Mouse (Mus musculus) heart, postnatal 0 days (tissue): ENCODE measurements around the gene Ehd1. TPM values are rescaled to one million over a fixed set of nuclear protein-coding genes. Genes with fewer than 3 reads are reported as not detected.

Experiments
- ATAC-seq: fragments of 200-750 bp; cut with Nextera tagmentation; 2 replicates; pipeline ENCODE4 v1.8.0; 2017; ENCODE audit warnings: low read depth, moderate number of reproducible peaks, moderate library complexity; ENCODE audit not compliant: insufficient read depth
- DNase-seq: peaks from one replicate; pipeline ENCODE4 v3.0.0-alpha.2; 2016; ENCODE audit warnings: low spot score
- H3K27ac ChIP-seq: fragments of 300-500 bp; sonication (generic); 2 replicates; pipeline ENCODE4 v1.5.1; 2014; ENCODE audit warnings: low read depth, mild to moderate bottlenecking
- H3K27me3 ChIP-seq: fragments of 300-500 bp; sonication (generic); 2 replicates; pipeline ENCODE4 v1.6.1; 2014; ENCODE audit warnings: low read length, mixed read lengths; ENCODE audit not compliant: control insufficient read depth, insufficient read depth
- H3K36me3 ChIP-seq: fragments of 300-500 bp; sonication (generic); replicated peaks from 2 replicates; pipeline ENCODE4 v1.6.1; 2014; ENCODE audit warnings: low read length, mixed read lengths; ENCODE audit not compliant: control insufficient read depth, insufficient read depth
- H3K4me1 ChIP-seq: fragments of 300-500 bp; sonication (generic); 2 replicates; pipeline ENCODE4 v1.6.1; 2014; ENCODE audit warnings: antibody characterized with exemption; ENCODE audit not compliant: control insufficient read depth, insufficient read depth
- H3K4me2 ChIP-seq: fragments of 300-500 bp; sonication (generic); 2 replicates; pipeline ENCODE4 v1.6.1; 2014; ENCODE audit warnings: low read depth, mild to moderate bottlenecking, low read length, moderate library complexity
- H3K4me3 ChIP-seq: fragments of 300-500 bp; sonication (generic); 2 replicates; pipeline ENCODE4 v1.5.1; 2014; ENCODE audit warnings: low read depth, low read length
- H3K9ac ChIP-seq: fragments of 300-500 bp; sonication (generic); replicated peaks from 2 replicates; pipeline ENCODE4 v1.6.1; 2014; ENCODE audit warnings: low read depth, low read length, mixed read lengths
- H3K9me3 ChIP-seq: fragments of 300-500 bp; sonication (generic); replicated peaks from 2 replicates; pipeline ENCODE4 v1.6.1; 2016; ENCODE audit warnings: low read length; ENCODE audit not compliant: control insufficient read depth
- CTCF ChIP-seq: IDR thresholded peaks from 2 replicates; pipeline ENCODE4 v1.5.1; 2016; ENCODE audit warnings: antibody characterized with exemption, control low read depth, low read depth
- EP300 ChIP-seq: IDR thresholded peaks from 2 replicates; pipeline ENCODE4 v1.6.1; 2016; ENCODE audit warnings: antibody characterized with exemption, low read depth
- WGBS: fragments of 180-500 bp; shearing (Covaris S2); extraction: QIAGEN DNeasy Blood & Tissue Kit; methylation state at CpG from one replicate; pipeline ENCODE4 v1.1.7; 2014; 5-methylcytosine and 5-hydroxymethylcytosine counted together
- polyA plus RNA-seq: library from polyadenylated mRNA; unstranded; fragments of >200 nt; fragmentation: Nextera tagmentation; extraction: Ambion mirVana; gene quantifications from 2 replicates; pipeline ENCODE4 v1.2.1, GENCODE M21; 2015
- total RNA-seq: library from RNA; depleted of rRNA; stranded (reverse); fragments of >200 nt; gene quantifications from 2 replicates; pipeline ENCODE4 v1.2.3, GENCODE M21; 2014; ENCODE audit warnings: low replicate concordance

Gene Ehd1
- total and polyA plus RNA-seq, 2 experiments from 2014 or later: 60.3 to 127 TPM

DNA sequence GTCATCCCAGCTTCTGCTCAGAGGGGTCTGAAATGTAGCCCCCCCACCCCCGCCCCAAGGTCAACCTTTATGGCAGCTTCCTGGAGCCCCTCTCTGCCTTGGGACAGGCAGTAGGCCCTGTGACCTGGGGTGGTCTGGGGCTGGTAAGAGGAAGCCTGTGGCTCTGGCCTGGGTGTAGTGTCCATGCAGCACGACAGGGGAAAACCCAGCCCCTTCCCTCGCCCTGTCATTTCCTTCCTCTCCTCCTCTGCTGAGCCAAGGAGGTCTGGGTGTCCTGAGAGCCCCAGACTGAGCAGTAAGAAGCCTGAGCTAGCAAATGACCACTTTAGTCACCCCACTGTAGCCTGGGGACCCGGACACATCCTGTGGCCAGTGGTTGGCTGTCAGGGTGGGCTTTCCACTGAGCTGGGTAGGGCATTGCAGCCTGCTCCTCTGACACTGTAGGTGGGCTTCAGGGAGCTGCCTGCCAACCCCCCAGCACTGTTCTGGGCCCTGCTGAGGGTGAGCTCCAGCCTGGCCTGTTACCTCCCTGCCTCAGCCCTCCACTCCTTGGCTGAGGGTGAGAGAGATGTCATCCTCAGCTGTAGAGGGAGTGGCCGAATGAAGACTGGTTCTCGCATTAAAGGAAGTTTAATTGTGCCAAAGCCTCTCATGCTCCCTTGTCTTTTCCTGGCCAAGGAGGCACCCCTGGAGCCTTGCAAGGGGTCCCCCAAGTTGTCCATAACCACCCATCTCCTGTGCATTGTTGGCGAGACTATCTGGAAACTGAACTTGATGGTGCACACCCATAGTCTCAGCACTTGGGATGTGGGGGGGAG lies 23.1 kb downstream of the Ehd1 start:
- Histone ChIP-seq H3K9me3 (no peaks in the 10 kb centered on the region), H3K4me1 (peaks cover 11% of the 10 kb centered on the region; the same call in 1 of the 2 replicates), H3K36me3 (peaks cover 54% of the 10 kb centered on the region), H3K4me2 (no peak overlapping the region), H3K4me3 (no peak overlapping the region), H3K27me3 (no peaks in the 10 kb centered on the region), H3K27ac (peak overlapping the region; percentile 87), H3K9ac (no peak overlapping the region)
- 72% methylated on average over 7 of the region's 7 CpGs for WGBS
- no peak for DNase-seq
- ATAC-seq: peak; percentile 39; the same call in 1 of the 2 replicates
- TF ChIP-seq CTCF: no peak

DNA sequence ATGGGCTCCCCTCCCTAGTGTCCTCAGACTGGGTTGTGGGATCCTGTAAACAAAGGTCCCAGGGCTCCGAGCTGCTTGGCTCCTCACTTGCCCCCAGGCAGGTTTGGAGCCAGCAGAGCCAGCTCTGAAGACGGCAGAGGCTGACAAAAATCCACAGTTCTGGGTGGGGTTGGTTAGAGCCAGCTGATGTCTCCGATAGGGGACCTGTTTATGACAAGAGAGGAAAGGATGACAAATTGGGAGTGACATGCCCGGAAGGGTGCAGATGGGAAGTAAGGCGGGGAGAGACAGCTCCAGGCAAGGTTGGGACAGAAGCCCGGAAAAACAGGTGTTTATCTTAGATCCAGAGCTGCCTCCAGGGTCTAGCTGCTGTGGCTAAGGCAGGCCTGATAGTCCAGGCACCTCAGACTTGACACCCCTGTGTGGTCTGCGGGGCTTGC lies 23.9 kb downstream of the Ehd1 start:
- DNase-seq (peak; percentile 47), ATAC-seq (no peak)
- peaks cover 46% of the 10 kb centered on the region for H3K36me3 ChIP-seq
- H3K4me1 ChIP-seq: peaks cover 11% of the 10 kb centered on the region; the same call in 1 of the 2 replicates
- H3K27me3 ChIP-seq: no peaks in the 10 kb centered on the region
- no peak overlapping the region for H3K4me2 ChIP-seq
- 46% methylated on average over 7 of the region's 7 CpGs for WGBS
- H3K9ac ChIP-seq: no peak overlapping the region
- peak overlapping the region; percentile 87 for H3K27ac ChIP-seq
- H3K9me3 ChIP-seq: no peaks in the 10 kb centered on the region
- no peak overlapping the region for H3K4me3 ChIP-seq
- TF ChIP-seq EP300 (peak; percentile 56; the same call in 1 of the 2 replicates), CTCF (no peak)

DNA sequence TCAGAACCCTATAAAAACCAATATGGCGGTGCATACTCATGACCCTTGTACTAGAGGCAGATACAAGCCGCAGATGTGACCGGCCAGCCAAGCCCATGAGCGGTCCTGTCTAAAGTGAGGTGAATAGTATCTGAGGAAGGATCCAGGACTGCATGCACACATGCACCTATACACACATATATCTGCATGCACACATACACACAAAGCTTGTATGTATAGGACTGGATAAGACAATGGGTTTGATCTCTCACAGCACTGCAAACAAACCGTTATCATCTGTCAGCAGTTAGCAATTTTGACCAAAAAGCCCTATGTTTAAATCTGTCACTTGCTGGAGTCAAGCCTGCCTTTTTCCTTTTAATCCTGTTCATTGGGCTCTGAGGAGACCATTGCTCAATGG lies 25.6 kb downstream of the Ehd1 start:
- no peaks in the 10 kb centered on the region for H3K27me3 ChIP-seq
- H3K9me3 ChIP-seq: no peaks in the 10 kb centered on the region

DNA sequence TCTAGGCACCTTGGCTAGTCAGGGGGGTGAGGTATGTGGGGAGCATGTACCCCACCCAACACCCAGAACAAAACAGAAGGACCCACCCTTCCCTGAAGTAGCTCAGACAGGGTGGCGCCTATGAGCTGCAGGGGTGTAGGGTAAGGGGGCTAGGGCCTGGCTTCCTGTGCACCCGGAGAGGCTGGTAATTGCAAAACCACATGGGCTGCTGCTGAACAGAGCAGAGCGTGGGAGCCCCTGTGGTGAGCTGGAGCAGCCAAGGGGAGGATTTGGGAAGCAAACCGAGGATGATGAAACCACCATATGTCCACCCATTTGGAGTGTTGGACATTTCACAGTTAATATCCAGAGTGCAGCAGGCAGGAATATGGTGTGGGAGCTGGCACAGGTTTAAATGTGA lies 26.0 kb downstream of the Ehd1 start:
- Histone ChIP-seq H3K4me2 (no peak overlapping the region), H3K9ac (no peak overlapping the region), H3K4me3 (no peak overlapping the region), H3K27ac (peak overlapping the region; percentile 58), H3K9me3 (no peaks in the 10 kb centered on the region), H3K36me3 (peaks cover 25% of the 10 kb centered on the region), H3K27me3 (no peaks in the 10 kb centered on the region), H3K4me1 (peaks cover 11% of the 10 kb centered on the region; the same call in 1 of the 2 replicates)
- WGBS: 36% methylated on average over 4 of the region's 4 CpGs
- ATAC-seq (no peak), DNase-seq (peak; percentile 41)
- TF ChIP-seq CTCF (no peak), EP300 (peak; percentile 82)

More for the DNA sequence above, 25.6 kb downstream of the Ehd1 start:
- Histone ChIP-seq H3K36me3 (peaks cover 30% of the 10 kb centered on the region), H3K9ac (no peak overlapping the region), H3K4me3 (no peak overlapping the region), H3K4me1 (peaks cover 11% of the 10 kb centered on the region; the same call in 1 of the 2 replicates), H3K4me2 (no peak overlapping the region), H3K27ac (peak overlapping the region; percentile 58)
- WGBS: 85% methylated on average over 5 of the region's 5 CpGs
- DNase-seq (no peak), ATAC-seq (no peak)
- TF ChIP-seq EP300: no peak
- no peak for TF ChIP-seq CTCF

DNA sequence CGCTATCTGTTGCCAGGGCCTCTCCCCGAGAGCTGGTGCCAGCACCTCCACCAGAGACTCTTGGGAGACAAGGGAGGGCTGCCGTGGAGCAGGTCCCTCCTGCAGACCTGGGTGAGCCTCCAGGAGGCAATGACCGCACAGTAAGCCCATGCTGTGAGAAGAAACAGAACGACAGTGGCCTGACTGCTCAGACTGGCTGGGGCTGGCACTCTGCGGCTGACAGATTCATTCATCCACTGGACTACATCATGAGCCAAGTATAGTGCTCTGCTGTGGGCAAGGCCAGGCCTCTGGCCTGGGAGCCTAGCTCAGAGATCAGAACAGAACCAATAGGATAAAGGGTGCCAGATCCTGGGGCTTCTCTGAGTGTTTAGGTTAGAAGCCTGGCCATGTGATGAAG lies 27.3 kb downstream of the Ehd1 start:
- ATAC-seq: no peak
- H3K4me2 ChIP-seq: no peak overlapping the region
- no peaks in the 10 kb centered on the region for H3K27me3 ChIP-seq
- TF ChIP-seq CTCF: no peak
- no peak for TF ChIP-seq EP300
- H3K27ac ChIP-seq: 0 out of 2 replicates have a peak overlapping the region, but pooled peaks have one; percentile 13
- no peak overlapping the region for H3K4me3 ChIP-seq
- H3K4me1 ChIP-seq: peaks cover 10% of the 10 kb centered on the region; the same call in 1 of the 2 replicates
- no peak for DNase-seq
- peaks cover 12% of the 10 kb centered on the region for H3K36me3 ChIP-seq
- 60% methylated on average over 6 of the region's 6 CpGs for WGBS
- no peak overlapping the region for H3K9ac ChIP-seq
- no peaks in the 10 kb centered on the region for H3K9me3 ChIP-seq
